Mouse (Mus musculus): ENCODE results near the gene Acat2. TPM values are rescaled to one million over a fixed set of nuclear protein-coding genes. Genes with fewer than 3 reads are reported as not detected.
"Not testable (repeated sequence)": the region's sequence is repeated elsewhere in the genome, so short reads cannot be mapped to it uniquely, and the experiment has no call there.

Acat2 gene
- polyA plus RNA-seq, 1 experiment = 17.1 TPM

DNA sequence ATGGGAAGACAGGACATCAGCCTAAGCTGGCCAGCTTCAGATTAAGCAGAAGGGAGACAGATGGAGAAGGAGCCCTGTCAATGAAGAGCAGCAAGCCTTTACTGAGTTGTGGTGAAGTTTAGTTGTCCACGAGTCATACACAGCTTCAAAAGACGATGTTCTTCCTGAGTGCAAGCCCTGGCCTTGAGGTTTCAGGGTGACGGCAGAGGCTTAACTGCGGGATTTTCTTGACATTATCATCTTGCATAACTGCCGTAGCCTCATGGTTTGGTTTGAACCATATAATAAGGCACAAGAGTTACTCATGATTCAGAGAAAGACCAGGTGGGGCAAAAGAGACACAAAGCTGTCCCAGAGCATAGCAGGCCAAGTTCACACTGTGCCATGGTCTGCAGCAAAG, 37.3 kb upstream of the Acat2 start:
- WGBS = 74% methylated on average over 5 of the region's 5 CpGs
- H3K4me1 ChIP-seq (ENCODE audit: control insufficient read depth, insufficient read depth, low read length) = no peaks in the 10 kb centered on the region

DNA sequence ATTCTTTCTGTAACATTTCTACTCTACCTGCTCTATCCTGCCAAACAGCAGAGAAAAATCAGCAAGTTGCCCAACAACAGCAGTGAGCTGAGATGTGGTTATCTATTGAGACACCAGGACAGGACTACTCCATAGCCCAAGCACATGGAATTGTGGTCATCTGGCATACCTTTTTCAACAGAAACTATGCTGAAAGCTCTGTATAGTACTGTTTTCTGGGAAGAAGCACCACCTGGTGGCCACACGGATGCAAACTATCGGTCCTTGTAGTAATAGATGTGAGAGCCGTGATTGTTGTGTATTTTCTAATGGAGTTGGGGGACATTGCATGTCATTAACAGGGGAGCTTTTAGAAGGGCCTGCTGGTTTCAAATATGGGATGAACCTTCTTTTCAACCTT, 35.8 kb upstream of the Acat2 start:
- Histone ChIP-seq H3K4me1 (ENCODE audit: control insufficient read depth, insufficient read depth, low read length) (no peaks in the 10 kb centered on the region), H3K4me3 (replicated peaks; ENCODE audit: control insufficient read depth, low read depth, low read length) (no peak overlapping the region), H3K27ac (ENCODE audit: control insufficient read depth, insufficient read depth, low read depth, low read length, poor library complexity) (no peak overlapping the region)
- TF ChIP-seq POLR2A (IDR thresholded peaks at IDR 0.05; ENCODE audit: borderline replicate concordance, control insufficient read depth, low read depth, low read length) (no peak), CTCF (IDR thresholded peaks at IDR 0.05; ENCODE audit: control insufficient read depth, insufficient read depth, low read length) (0 out of 2 replicates have a peak, but pooled peaks have one; percentile 11)
- WGBS = 17% methylated on average over 3 of the region's 3 CpGs

More for the DNA sequence above, 37.3 kb upstream of the Acat2 start:
- no peak for TF ChIP-seq POLR2A (IDR thresholded peaks at IDR 0.05; ENCODE audit: borderline replicate concordance, control insufficient read depth, low read depth, low read length)
- TF ChIP-seq CTCF (IDR thresholded peaks at IDR 0.05; ENCODE audit: control insufficient read depth, insufficient read depth, low read length) = no peak
- Histone ChIP-seq H3K4me3 (replicated peaks; ENCODE audit: control insufficient read depth, low read depth, low read length) (no peak overlapping the region), H3K27ac (ENCODE audit: control insufficient read depth, insufficient read depth, low read depth, low read length, poor library complexity) (no peak overlapping the region)

DNA sequence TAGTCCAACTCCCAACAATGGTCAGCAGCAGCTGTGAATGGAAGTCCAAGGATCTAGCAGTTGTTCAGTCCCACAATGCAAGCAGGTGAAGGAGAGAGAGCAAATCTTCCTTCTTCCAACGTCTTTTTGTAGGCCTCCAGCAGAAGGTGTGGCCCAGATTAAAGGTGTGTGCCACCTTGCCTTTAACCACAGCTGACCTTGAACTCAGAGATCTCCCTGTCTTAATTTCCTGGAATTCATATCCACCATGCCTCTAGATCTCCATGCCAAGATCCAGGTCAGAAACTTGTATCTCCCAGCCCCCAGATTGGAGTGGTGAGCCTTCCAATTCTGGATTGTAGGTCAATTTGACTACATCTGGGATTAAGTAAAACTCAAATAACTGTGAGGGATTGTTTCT, 33.5 kb upstream of the Acat2 start, which contains the start of gene Wtap:
Wtap (minus strand) TSS at position 101 of the 400 bp plus-strand sequence.
- no peak within 1 kb of the TSS for H3K27ac ChIP-seq (ENCODE audit: control insufficient read depth, insufficient read depth, low read depth, low read length, poor library complexity)
- no peak for TF ChIP-seq POLR2A (IDR thresholded peaks at IDR 0.05; ENCODE audit: borderline replicate concordance, control insufficient read depth, low read depth, low read length)
- TF ChIP-seq CTCF (IDR thresholded peaks at IDR 0.05; ENCODE audit: control insufficient read depth, insufficient read depth, low read length) = no peak
- no peaks in the 10 kb centered on the region; the same call in 1 of the 2 replicates for H3K4me1 ChIP-seq (ENCODE audit: control insufficient read depth, insufficient read depth, low read length)
- H3K4me3 ChIP-seq (replicated peaks; ENCODE audit: control insufficient read depth, low read depth, low read length) = no peak within 1 kb of the TSS
- 78% methylated on average over 1 of the region's 1 CpGs for WGBS

DNA sequence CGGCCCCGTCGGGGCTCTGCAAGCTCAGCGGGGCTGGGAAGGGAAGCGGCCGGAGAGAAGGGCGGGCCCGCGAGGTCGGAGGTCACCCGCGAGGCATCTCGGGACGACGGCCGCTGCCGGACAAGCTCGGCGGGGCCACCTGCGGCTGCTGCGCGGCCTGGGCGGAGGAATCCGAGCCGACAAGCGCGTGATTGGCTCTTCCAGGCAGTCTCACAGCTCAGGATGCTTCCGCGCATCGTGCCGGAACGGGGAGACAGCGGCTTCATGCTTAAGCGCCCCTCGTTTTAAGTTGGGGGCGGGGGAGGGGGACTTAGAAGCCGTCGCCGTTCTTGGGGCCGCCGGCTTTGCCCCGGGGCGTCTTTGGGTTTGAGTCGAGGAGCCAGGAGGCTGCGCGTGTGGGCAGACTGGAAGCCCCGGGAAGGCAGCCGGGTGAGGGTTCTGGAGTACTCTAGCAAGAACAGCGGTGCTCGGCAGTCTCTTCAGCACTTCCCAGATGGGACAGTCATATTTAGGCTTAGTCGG, 32.0 kb upstream of the Acat2 start:
- TF ChIP-seq CTCF (IDR thresholded peaks at IDR 0.05; ENCODE audit: control insufficient read depth, insufficient read depth, low read length) (no peak), POLR2A (IDR thresholded peaks at IDR 0.05; ENCODE audit: borderline replicate concordance, control insufficient read depth, low read depth, low read length) (peak; percentile 91)
- no peaks in the 10 kb centered on the region; the same call in none of the 2 replicates for H3K4me1 ChIP-seq (ENCODE audit: control insufficient read depth, insufficient read depth, low read length)
- peak overlapping the region; percentile 76 for H3K4me3 ChIP-seq (replicated peaks; ENCODE audit: control insufficient read depth, low read depth, low read length)
- peak overlapping the region; percentile 100 for H3K27ac ChIP-seq (ENCODE audit: control insufficient read depth, insufficient read depth, low read depth, low read length, poor library complexity)
- under 1% methylated on average over 51 of the region's 51 CpGs for WGBS

DNA sequence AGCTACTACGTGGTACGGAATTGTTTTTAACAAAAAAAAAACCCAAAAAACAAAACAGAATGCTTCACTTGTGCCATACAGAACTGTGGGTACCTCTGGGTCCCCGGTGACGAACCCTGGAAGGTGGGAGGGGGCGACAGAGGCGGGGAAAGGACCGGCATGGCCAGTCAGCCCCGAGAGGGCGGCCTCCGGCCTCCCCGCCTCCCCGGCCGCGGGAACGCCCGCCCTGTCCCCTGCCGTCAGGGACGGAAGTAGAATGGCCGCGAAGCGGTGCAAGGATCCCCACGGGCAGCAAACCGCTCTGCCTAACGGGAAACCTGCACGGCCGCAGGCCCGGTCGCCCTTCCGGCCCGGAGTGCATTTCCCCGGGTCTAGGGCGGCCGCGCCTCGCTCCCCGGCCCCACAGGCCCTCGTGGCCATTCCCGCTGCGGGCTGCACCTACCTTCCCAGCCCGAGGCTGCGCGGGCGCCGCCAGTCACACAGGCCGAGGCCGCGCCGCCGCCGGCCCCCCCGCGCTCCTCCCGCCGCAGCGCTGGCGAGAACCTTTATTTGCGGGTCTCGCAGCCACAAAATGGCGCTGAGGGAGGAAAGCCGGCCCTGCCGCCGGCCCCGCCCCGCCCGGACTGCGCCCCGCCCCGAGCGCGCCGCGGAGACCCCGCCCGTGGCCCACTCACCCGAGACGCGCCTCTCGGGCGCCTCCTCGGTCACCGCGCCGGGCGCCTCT, 31.2 kb upstream of the Acat2 start:
- TF ChIP-seq POLR2A (IDR thresholded peaks at IDR 0.05; ENCODE audit: borderline replicate concordance, control insufficient read depth, low read depth, low read length) (peak; percentile 50; the same call in 1 of the 2 replicates), CTCF (IDR thresholded peaks at IDR 0.05; ENCODE audit: control insufficient read depth, insufficient read depth, low read length) (no peak)
- Histone ChIP-seq H3K4me3 (replicated peaks; ENCODE audit: control insufficient read depth, low read depth, low read length) (peak overlapping the region; percentile 76), H3K4me1 (ENCODE audit: control insufficient read depth, insufficient read depth, low read length) (no peaks in the 10 kb centered on the region; the same call in none of the 2 replicates), H3K27ac (ENCODE audit: control insufficient read depth, insufficient read depth, low read depth, low read length, poor library complexity) (peak overlapping the region; percentile 100)
- under 1% methylated on average over 79 of the region's 84 CpGs for WGBS

DNA sequence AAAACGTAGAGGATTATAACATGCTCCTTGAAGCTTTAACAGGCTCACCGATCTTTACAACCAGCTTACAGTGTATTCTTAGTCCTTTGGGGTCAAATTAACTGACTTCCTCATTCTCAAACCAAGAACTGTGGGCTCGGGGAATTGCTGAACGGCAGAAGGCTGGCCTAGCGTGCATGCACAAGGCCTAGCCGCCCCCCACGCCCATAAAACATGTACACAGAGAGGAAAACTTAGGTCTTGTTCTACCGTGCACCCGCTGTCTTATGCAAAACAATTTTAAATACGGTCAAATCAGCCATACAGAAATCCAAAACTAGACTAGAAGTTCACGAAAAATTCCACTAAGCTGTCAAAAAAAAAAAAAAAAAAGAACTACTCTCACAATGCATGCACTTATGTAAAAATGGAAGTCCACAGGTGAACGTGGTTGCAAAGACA, 30.7 kb upstream of the Acat2 start:
- WGBS = under 1% methylated on average over 12 of the region's 12 CpGs
- no peak for TF ChIP-seq CTCF (IDR thresholded peaks at IDR 0.05; ENCODE audit: control insufficient read depth, insufficient read depth, low read length)
- no peak for TF ChIP-seq POLR2A (IDR thresholded peaks at IDR 0.05; ENCODE audit: borderline replicate concordance, control insufficient read depth, low read depth, low read length)

DNA sequence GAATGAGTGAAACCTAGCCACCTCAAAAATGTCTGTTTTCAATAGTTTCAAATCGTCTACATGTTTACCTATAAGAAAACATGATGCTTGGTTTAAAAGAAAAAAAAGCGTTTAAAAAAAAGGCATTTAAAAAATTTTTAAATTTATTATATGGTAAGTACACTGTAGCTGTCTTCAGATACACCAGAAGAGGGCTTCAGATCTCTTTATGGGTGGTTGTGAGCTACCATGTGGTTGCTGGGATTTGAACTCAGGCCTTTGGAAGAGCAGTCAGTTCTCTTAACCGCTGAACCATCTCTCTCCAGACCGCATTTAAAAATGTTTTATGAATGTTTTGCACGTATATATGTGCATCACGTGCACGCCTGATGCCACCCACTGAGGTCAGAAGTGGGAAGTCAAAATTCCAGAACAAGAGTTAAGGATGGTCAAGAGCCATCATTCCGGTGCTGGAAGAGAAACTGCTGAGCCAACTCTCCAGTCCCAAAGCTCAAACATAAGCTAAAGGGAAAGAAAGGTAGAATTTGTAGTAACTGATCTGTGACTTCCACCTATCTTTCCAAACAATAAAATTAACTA, 30.1 kb upstream of the Acat2 start:
- H3K27ac ChIP-seq (ENCODE audit: control insufficient read depth, insufficient read depth, low read depth, low read length, poor library complexity) = no peak overlapping the region; the same call in 1 of the 2 replicates
- WGBS = 9% methylated on average over 8 of the region's 8 CpGs
- TF ChIP-seq CTCF (IDR thresholded peaks at IDR 0.05; ENCODE audit: control insufficient read depth, insufficient read depth, low read length) (no peak), POLR2A (IDR thresholded peaks at IDR 0.05; ENCODE audit: borderline replicate concordance, control insufficient read depth, low read depth, low read length) (no peak)
- no peaks in the 10 kb centered on the region; the same call in none of the 2 replicates for H3K4me1 ChIP-seq (ENCODE audit: control insufficient read depth, insufficient read depth, low read length)
- peak overlapping the region; percentile 76 for H3K4me3 ChIP-seq (replicated peaks; ENCODE audit: control insufficient read depth, low read depth, low read length)

More for the DNA sequence above, 30.7 kb upstream of the Acat2 start:
- Histone ChIP-seq H3K4me1 (ENCODE audit: control insufficient read depth, insufficient read depth, low read length) (no peaks in the 10 kb centered on the region; the same call in none of the 2 replicates), H3K27ac (ENCODE audit: control insufficient read depth, insufficient read depth, low read depth, low read length, poor library complexity) (peak overlapping the region; percentile 100), H3K4me3 (replicated peaks; ENCODE audit: control insufficient read depth, low read depth, low read length) (peak overlapping the region; percentile 76)

DNA sequence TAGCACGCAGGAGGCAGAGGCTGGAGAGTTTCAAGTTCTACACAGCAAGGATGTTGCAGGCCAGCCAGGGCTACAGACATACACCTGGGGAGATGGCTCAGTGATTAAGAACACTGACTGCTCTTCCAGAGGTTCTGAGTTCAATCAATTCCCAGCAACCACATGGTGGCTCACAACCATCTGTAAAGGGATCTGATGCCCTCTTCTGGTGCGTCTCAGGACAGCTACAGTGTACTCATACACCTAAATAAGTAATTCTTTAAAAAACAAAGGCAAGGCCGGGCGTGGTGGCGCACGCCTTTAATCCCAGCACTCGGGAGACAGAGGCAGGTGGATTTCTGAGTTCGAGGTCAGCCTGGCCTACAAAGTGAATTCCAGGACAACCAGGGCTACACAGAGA, 27.5 kb upstream of the Acat2 start:
- not testable (repeated sequence) for H3K4me1 ChIP-seq (ENCODE audit: control insufficient read depth, insufficient read depth, low read length); H3K4me3 ChIP-seq (replicated peaks; ENCODE audit: control insufficient read depth, low read depth, low read length); H3K27ac ChIP-seq (ENCODE audit: control insufficient read depth, insufficient read depth, low read depth, low read length, poor library complexity)
- 69% methylated on average over 8 of the region's 8 CpGs for WGBS
